Mouse (Mus musculus) stomach, embryonic 15.5 days (tissue): ENCODE measurements at regions not wholly inside any gene's neighbourhood (a gene's known extent, or its start where the extent isn't known, plus 50 kb on each side); places are given as distances from the start of the nearest gene placed in this dataset.

Experiments used
- ATAC-seq: fragments of 200-750 bp; cut with Nextera tagmentation; 2 replicates; pipeline ENCODE4 v1.8.0; 2017; ENCODE audit warnings: low read depth, moderate number of reproducible peaks, moderate TSS enrichment; ENCODE audit not compliant: insufficient read depth, low FRiP score
- H3K27ac ChIP-seq: fragments of 300-500 bp; sonication (generic); 2 replicates; pipeline ENCODE4 v1.5.1; 2015; ENCODE audit warnings: mild to moderate bottlenecking, inconsistent platforms
- H3K27me3 ChIP-seq: fragments of 300-500 bp; sonication (generic); replicated peaks from 2 replicates; pipeline ENCODE4 v1.6.1; 2015; ENCODE audit warnings: inconsistent platforms
- H3K36me3 ChIP-seq: fragments of 300-500 bp; sonication (generic); 2 replicates; pipeline ENCODE4 v1.6.1; 2015; ENCODE audit warnings: inconsistent platforms
- H3K4me1 ChIP-seq: fragments of 300-500 bp; sonication (generic); 2 replicates; pipeline ENCODE4 v1.6.1; 2015; ENCODE audit warnings: inconsistent platforms
- H3K4me2 ChIP-seq: fragments of 300-500 bp; sonication (generic); 2 replicates; pipeline ENCODE4 v1.6.1; 2015; ENCODE audit warnings: mild to moderate bottlenecking, inconsistent platforms
- H3K4me3 ChIP-seq: fragments of 300-500 bp; sonication (generic); replicated peaks from 2 replicates; pipeline ENCODE4 v1.5.1; 2015; ENCODE audit warnings: inconsistent platforms
- H3K9ac ChIP-seq: fragments of 300-500 bp; sonication (generic); 2 replicates; pipeline ENCODE4 v1.6.1; 2015; ENCODE audit warnings: inconsistent platforms
- H3K9me3 ChIP-seq: fragments of 300-500 bp; sonication (generic); 2 replicates; pipeline ENCODE4 v1.6.1; 2016; ENCODE audit warnings: inconsistent platforms
- WGBS: fragments of 180-500 bp; shearing (Covaris S2); methylation state at CpG from one replicate; pipeline ENCODE4 v1.1.7; 2015; 5-methylcytosine and 5-hydroxymethylcytosine counted together

DNA sequence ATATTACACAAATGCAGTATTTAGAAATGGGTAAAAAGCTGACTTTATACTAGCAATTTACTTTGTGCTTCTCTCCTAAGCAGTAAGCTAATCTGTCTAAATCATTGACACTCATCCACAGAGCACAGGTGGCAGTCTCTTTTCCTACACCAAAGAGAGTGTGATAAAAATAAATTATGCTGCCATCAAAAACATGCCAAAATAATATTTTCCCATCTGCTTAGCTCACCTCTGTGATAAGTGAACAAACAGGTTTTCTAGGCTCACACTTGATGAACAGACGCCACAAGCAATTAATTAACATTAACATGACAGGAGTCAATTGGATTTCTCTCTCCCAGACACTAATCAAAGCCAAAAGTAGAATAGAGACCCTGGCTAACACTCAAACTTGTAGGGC is 451.2 kb downstream of the Bmp2 start:
- H3K4me2 ChIP-seq = no peak overlapping the region
- H3K27ac ChIP-seq = no peak overlapping the region
- H3K27me3 ChIP-seq = no peaks in the 10 kb centered on the region
- ATAC-seq = no peak
- no peak overlapping the region for H3K4me3 ChIP-seq
- 41% methylated on average over 1 of the region's 1 CpGs for WGBS
- no peaks in the 10 kb centered on the region for H3K9me3 ChIP-seq
- H3K4me1 ChIP-seq = no peaks in the 10 kb centered on the region
- no peak overlapping the region for H3K9ac ChIP-seq
- H3K36me3 ChIP-seq = no peaks in the 10 kb centered on the region

GRCm38 (mm10) chr2:133994742-133995141 is 442.8 kb downstream of the Bmp2 start:
- H3K4me2 ChIP-seq = no peak overlapping the region
- no peaks in the 10 kb centered on the region for H3K4me1 ChIP-seq
- no peak overlapping the region for H3K9ac ChIP-seq
- WGBS = 62% methylated on average over 1 of the region's 1 CpGs
- H3K36me3 ChIP-seq = no peaks in the 10 kb centered on the region
- no peak for ATAC-seq
- H3K27ac ChIP-seq = no peak overlapping the region
- H3K9me3 ChIP-seq = no peaks in the 10 kb centered on the region
- H3K4me3 ChIP-seq = no peak overlapping the region
- H3K27me3 ChIP-seq = no peaks in the 10 kb centered on the region

GRCm38 (mm10) chr2:133994337-133994736 is 442.4 kb downstream of the Bmp2 start:
- Histone ChIP-seq H3K9ac (no peak overlapping the region), H3K36me3 (no peaks in the 10 kb centered on the region), H3K4me3 (no peak overlapping the region), H3K4me2 (no peak overlapping the region), H3K9me3 (no peaks in the 10 kb centered on the region), H3K4me1 (no peaks in the 10 kb centered on the region), H3K27ac (no peak overlapping the region), H3K27me3 (no peaks in the 10 kb centered on the region)
- ATAC-seq = peak; percentile 31; the same call in 1 of the 2 replicates
- 69% methylated on average over 9 of the region's 9 CpGs for WGBS

DNA sequence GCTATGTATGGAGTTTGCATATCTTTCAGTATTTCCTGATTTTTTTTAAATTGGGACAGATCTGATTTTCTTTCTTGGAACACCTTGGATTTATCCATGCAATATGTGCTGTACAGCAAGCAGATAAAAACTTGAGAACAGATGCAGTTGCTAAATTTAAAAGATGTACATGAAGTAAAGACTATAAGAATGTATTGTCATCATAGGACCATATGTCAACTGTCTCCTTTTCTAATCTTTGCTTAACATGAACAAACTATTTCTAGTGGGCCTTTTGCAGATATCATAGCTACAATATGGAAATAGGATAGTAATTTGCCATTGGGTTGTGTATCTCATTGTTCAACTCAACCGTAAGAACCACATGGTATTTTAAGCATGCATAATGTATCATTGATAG is 435.7 kb downstream of the Bmp2 start:
- Histone ChIP-seq H3K9me3 (no peaks in the 10 kb centered on the region), H3K4me2 (no peak overlapping the region), H3K27me3 (no peaks in the 10 kb centered on the region), H3K36me3 (no peaks in the 10 kb centered on the region), H3K27ac (no peak overlapping the region), H3K9ac (no peak overlapping the region), H3K4me3 (no peak overlapping the region), H3K4me1 (no peaks in the 10 kb centered on the region)
- WGBS = 95% methylated on average over 1 of the region's 1 CpGs
- ATAC-seq = no peak
